Mouse (Mus musculus): ENCODE results near the gene Wwc1.

Gene Wwc1

GRCm38 (mm10) chr11:35972270-35972931, 7.9 kb downstream of the Wwc1 start:
- no peak for DNase-seq

GRCm38 (mm10) chr11:35970806-35971705, 9.3 kb downstream of the Wwc1 start:
- DNase-seq, result no peak

- DNase-seq, result no peak
Observed at GRCm38 (mm10) chr11:35968291-35968690, 12.0 kb downstream of the Wwc1 start.

GRCm38 (mm10) chr11:35963981-35964549, 16.3 kb downstream of the Wwc1 start:
- no peak for DNase-seq

GRCm38 (mm10) chr11:35963554-35963953, 16.8 kb downstream of the Wwc1 start:
- DNase-seq, result no peak

GRCm38 (mm10) chr11:35962431-35962830, 17.9 kb downstream of the Wwc1 start:
- no peak for DNase-seq

- DNase-seq, result no peak
Observed at GRCm38 (mm10) chr11:35959270-35959669, 21.1 kb downstream of the Wwc1 start.

GRCm38 (mm10) chr11:35955572-35955971, 24.8 kb downstream of the Wwc1 start:
- no peak for DNase-seq

GRCm38 (mm10) chr11:35953179-35953578, 27.1 kb downstream of the Wwc1 start:
- no peak for DNase-seq

- peak; percentile 59 for DNase-seq
Observed at GRCm38 (mm10) chr11:35951727-35952065, 28.6 kb downstream of the Wwc1 start.

- DNase-seq, result peak; percentile 22
Observed at GRCm38 (mm10) chr11:35951058-35951726, 29.1 kb downstream of the Wwc1 start.

- DNase-seq, result no peak
Observed at GRCm38 (mm10) chr11:35950466-35950865, 29.9 kb downstream of the Wwc1 start.

- no peak for DNase-seq
Observed at GRCm38 (mm10) chr11:35950011-35950410, 30.3 kb downstream of the Wwc1 start.

- no peak for DNase-seq
Observed at GRCm38 (mm10) chr11:35948457-35948881, 31.9 kb downstream of the Wwc1 start.

- DNase-seq, result no peak
Observed at GRCm38 (mm10) chr11:35947944-35948343, 32.4 kb downstream of the Wwc1 start.

GRCm38 (mm10) chr11:35945187-35945586, 35.1 kb downstream of the Wwc1 start:
- no peak for DNase-seq

GRCm38 (mm10) chr11:35941641-35942040, 38.7 kb downstream of the Wwc1 start:
- DNase-seq, result no peak

- no peak for DNase-seq
Observed at GRCm38 (mm10) chr11:35941064-35941463, 39.3 kb downstream of the Wwc1 start.

GRCm38 (mm10) chr11:35938790-35939385, 41.4 kb downstream of the Wwc1 start:
- no peak for DNase-seq

GRCm38 (mm10) chr11:35935645-35936044, 44.7 kb downstream of the Wwc1 start:
- DNase-seq, result no peak

GRCm38 (mm10) chr11:35935133-35935532, 45.2 kb downstream of the Wwc1 start:
- no peak for DNase-seq

GRCm38 (mm10) chr11:35933402-35934085, 46.8 kb downstream of the Wwc1 start:
- DNase-seq, result no peak

Data from liver (tissue).